27 mouse cellular contexts compared by ENCODE assay signal in the genomic region with DNA sequence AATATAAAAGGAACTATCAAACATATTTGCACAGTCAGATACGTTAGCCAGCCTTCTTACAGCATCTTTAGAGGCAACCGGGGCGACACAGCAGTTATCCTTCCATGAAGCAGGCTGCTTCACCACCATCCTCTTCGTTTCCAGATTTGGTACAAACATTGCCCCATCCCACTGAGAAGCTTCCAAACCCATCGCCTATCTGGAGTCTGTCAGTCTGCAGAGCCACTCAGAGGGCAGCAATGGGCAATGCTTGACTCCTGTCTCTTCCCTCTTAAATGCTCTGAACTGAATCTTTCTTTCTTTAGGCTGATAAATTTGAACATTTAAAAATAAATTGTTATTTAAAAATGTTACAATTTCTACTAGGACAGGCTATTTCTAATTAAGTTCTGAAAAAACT. TPM values are rescaled to one million over a fixed set of nuclear protein-coding genes. Genes with fewer than 3 reads are reported as not detected.
"Had no signal": no experiment of that assay in that cellular context is flagged by ENCODE, and none has a peak within 500 bp of the region (broad histone marks: within the 10 kb centered on the region; RNA-seq: fewer than 3 reads in every experiment).

No protein-coding gene starts in this region.

- H3K9me3 ChIP-seq: heart, embryonic 12.5 days; hindbrain, embryonic 10.5 days; hindbrain, embryonic 12.5 days; limb, embryonic 10.5 days; limb, embryonic 12.5 days; liver, embryonic 13.5 days; liver, embryonic 15.5 days had no signal

- H3K27ac ChIP-seq: gastrocnemius, adult 2 months; heart, adult 2 months; hindbrain, embryonic 12.5 days; hindbrain, embryonic 14.5 days; layer of hippocampus, adult 2 months; left cerebral cortex, adult 2 months; limb, embryonic 12.5 days; liver, embryonic 13.5 days; liver, embryonic 15.5 days had no signal

- H3K4me2 ChIP-seq: liver, embryonic 11.5 days; liver, embryonic 13.5 days; liver, embryonic 15.5 days had no signal

- ATAC-seq: inflammation-experienced regulatory T-cells, adult 6 months; intestine, postnatal 0 days had no signal

- H3K4me1 ChIP-seq: liver, embryonic 15.5 days had no signal

- H3K27me3 ChIP-seq: heart, embryonic 12.5 days; hindbrain, embryonic 12.5 days; liver, embryonic 13.5 days had no signal

- H3K4me3 ChIP-seq: heart, adult 2 months; layer of hippocampus, adult 2 months; left cerebral cortex, adult 2 months; liver, embryonic 13.5 days; liver, embryonic 15.5 days had no signal

- DNase-seq: gastrocnemius, adult 2 months; gastrocnemius, postnatal 10 days; gastrocnemius, postnatal 25 days; heart, adult 2 months; heart, postnatal 4 days; kidney, adult 18-20 months; kidney, adult 8-10 months; kidney, postnatal 10 days; kidney, postnatal 25 days; kidney, postnatal 4 days; liver; liver, embryonic 13.5 days had no signal

- H3K9ac ChIP-seq: limb, embryonic 12.5 days; liver, embryonic 13.5 days; liver, embryonic 15.5 days had no signal

RNA-seq across cellular contexts. Expression of a gene that starts 15.9 kb away (rescaled TPM):
- total RNA-seq: gastrocnemius, adult 2 months; granulocyte monocyte progenitor cell, adult 5-6 weeks; heart, adult 2 months had no signal
- polyA plus RNA-seq: heart, embryonic 14.5 days; heart, embryonic 16.5 days; liver, embryonic 13.5 days; liver, embryonic 15.5 days had no signal
